Mouse (Mus musculus) adrenal gland, postnatal 36 days (tissue): ENCODE data around the gene Manea. TPM values are rescaled to one million over a fixed set of nuclear protein-coding genes. Genes with fewer than 3 reads are reported as not detected.
"Not testable (repeated sequence)": the region's sequence is repeated elsewhere in the genome, so short reads cannot be mapped to it uniquely, and the experiment has no call there.

Experiments
- DNase-seq, 2 experiments: peaks; one replicate each; pipeline ENCODE4 v3.0.0; 2021; ENCODE audit warnings: mixed read lengths in 1 of 2
- long read RNA-seq, 2 experiments: library from polyadenylated mRNA; stranded (forward); transcript quantifications; one replicate each; pipeline ENCODE4 v2.0.0; 2021; ENCODE audit warnings: borderline sequencing depth in 2 of 2
- total RNA-seq, 2 experiments: library from RNA; stranded (reverse); gene quantifications; 2 replicates each; pipeline ENCODE4 v1.2.3; 2021

The Manea gene
- total RNA-seq, result 10 to 100 TPM; 19.1 to 23.8 TPM
- long read RNA-seq, experiment 1, full-length matches to known transcripts, result 4 of 8 reads
- long read RNA-seq, experiment 1, partial matches to known transcripts, result 0 of 8 reads
- long read RNA-seq, experiment 1, other reads (novel, unspliced or antisense), result 4 of 8 reads
- long read RNA-seq, experiment 2, full-length matches to known transcripts, result 1 of 1 reads
- long read RNA-seq, experiment 2, partial matches to known transcripts, result 0 of 1 reads
- long read RNA-seq, experiment 2, other reads (novel, unspliced or antisense), result 0 of 1 reads

GRCm38 (mm10) chr4:26346443-26347106, at the start of gene Manea:
TSS of gene Manea (minus strand) at chr4:26346891.
- peak; percentile 97 to 98 for DNase-seq

- no peak for DNase-seq
Observed at GRCm38 (mm10) chr4:26354616-26355015, 7.9 kb upstream of the Manea start.

- no peak for DNase-seq
Observed at GRCm38 (mm10) chr4:26353643-26354231, 7.0 kb upstream of the Manea start.

GRCm38 (mm10) chr4:26347239-26347638, 548 bp upstream of the Manea start:
- no peak for DNase-seq

- DNase-seq, result peak in 1 of 2 experiments; percentile 4
Observed at GRCm38 (mm10) chr4:26345741-26346442, 799 bp downstream of the Manea start.

GRCm38 (mm10) chr4:26345080-26345479, 1.6 kb downstream of the Manea start:
- no peak for DNase-seq

- no peak for DNase-seq
Observed at GRCm38 (mm10) chr4:26342346-26342745, 4.3 kb downstream of the Manea start.

GRCm38 (mm10) chr4:26338604-26339003, 8.1 kb downstream of the Manea start:
- no peak for DNase-seq

- DNase-seq, result no peak
Observed at GRCm38 (mm10) chr4:26336563-26336962, 10.1 kb downstream of the Manea start.

- not testable (repeated sequence) for DNase-seq
Observed at GRCm38 (mm10) chr4:26304731-26305130, 42.0 kb downstream of the Manea start.

GRCm38 (mm10) chr4:26277112-26277716, 69.5 kb downstream of the Manea start:
- no peak for DNase-seq

GRCm38 (mm10) chr4:26276264-26276663, 70.4 kb downstream of the Manea start:
- no peak for DNase-seq

- DNase-seq, result no peak
Observed at GRCm38 (mm10) chr4:26275769-26276168, 70.9 kb downstream of the Manea start.
